Mouse (Mus musculus) layer of hippocampus, postnatal 14 days (tissue): ENCODE results near the gene Vegfa. TPM values are rescaled to one million over a fixed set of nuclear protein-coding genes. Genes with fewer than 3 reads are reported as not detected.
A peak's percentile ranks its signal among the peaks of the same experiment; 100 is the strongest.

ENCODE experiments used
- DNase-seq, 2 experiments: peaks; one replicate each; pipeline ENCODE4 v3.0.0; 2021 to 2022; ENCODE audit warnings: low spot score in 2 of 2, mixed read lengths in 1 of 2
- total RNA-seq, 2 experiments: library from RNA; stranded (reverse); gene quantifications; 2 replicates each; pipeline ENCODE4 v1.2.3; 2021

Gene Vegfa
- total RNA-seq, 2 experiments from 2014 or later: 79.6 to 96.5 TPM

- peak; percentile 56 to 61 for DNase-seq
Observed at GRCm38 (mm10) chr17:46027066-46027917, 4.9 kb downstream of the Vegfa start.

DNA sequence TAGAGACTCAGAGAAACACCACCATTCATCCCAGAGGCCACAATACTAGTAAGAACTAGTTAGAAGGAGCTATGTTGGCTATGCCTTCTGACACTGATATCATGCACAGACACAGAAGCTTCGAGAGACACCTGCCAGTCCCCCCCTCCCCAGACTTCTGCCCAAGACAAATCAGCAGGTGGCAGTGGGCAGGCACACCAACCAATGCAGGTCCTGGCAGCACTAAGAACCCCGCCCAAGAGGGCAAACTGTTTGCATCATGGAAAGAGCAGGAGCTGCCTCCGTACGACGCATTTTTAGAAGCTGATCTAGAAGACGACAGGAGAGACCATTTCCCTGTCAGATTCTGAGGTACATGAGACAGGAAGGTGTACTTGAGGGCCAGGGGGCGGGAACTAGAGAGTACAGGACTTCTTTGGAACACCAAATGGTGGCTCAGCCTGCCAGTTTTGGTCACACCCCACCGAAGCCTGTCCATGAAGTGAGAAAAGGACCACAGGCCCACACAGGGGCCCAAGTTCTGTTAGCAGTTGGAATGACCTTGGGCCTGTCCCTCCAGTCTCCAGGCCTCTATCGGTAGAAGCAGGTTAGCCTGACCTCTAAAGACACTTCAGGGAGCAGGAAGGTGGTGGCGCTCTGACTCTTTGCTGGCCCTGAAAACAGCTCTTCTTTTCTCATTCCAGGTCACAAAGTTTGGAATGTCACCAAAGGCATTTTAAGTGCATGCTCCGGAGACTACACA is 6.1 kb downstream of the Vegfa start:
- DNase-seq: no peak

DNA sequence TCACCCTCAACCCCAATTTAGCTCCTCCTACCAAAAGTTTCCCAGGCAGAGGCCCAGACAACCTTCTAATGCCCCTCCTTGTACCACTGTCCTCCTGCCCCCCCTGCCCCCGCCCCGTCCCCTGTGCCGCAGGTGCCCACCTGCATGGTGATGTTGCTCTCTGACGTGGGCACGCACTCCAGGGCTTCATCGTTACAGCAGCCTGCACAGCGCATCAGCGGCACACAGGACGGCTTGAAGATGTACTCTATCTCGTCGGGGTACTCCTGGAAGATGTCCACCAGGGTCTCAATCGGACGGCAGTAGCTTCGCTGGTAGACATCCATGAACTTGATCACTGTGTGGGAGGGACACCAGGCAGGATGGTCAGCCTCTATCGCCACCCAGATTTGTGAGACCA is 7.0 kb downstream of the Vegfa start:
- no peak for DNase-seq

GRCm38 (mm10) chr17:46024192-46024591 is 8.0 kb downstream of the Vegfa start:
- no peak for DNase-seq

DNA sequence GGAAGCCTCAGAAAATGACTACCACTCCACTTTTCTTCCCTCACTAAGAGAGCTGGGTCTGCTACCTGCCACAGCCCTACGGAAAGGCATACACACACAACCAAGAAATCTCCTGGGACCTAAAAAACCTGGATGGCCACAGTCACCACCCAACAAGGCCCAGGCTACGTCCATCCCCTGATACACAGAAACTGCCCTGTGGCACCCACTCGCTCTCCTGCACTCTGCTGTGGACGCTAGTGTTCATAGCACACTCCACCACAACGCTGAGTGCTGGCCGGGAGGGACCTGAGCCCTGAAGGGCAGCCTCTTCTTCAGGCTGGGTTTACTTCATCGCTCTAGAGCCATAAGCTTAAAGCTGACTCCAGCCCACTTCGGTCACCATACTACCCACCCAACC is 8.6 kb downstream of the Vegfa start:
- no peak for DNase-seq

- no peak for DNase-seq
Observed at GRCm38 (mm10) chr17:46022934-46023333, 9.2 kb downstream of the Vegfa start.

GRCm38 (mm10) chr17:46022427-46022826 is 9.7 kb downstream of the Vegfa start:
- no peak for DNase-seq

DNA sequence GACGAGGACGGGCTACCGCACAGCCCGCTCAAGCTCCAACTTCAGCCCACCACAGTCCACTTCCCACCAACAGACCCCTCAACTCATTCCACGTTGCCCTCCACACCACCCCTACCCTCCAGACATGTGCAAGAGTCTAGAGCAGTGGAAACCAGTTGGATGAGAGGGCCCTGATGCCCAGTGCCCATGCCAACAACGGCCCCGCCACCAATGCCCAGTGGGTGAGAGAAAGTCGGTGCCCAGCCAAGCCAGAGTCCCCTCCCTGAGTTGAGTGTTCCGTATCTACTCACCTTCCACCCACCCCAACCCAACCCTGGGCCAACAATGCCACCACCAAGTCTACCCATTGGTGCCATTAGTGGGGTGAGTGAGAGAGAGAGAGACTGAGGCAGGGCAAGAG is 10.4 kb downstream of the Vegfa start:
- no peak for DNase-seq

- no peak for DNase-seq
Observed at GRCm38 (mm10) chr17:46021173-46021572, 11.0 kb downstream of the Vegfa start.

GRCm38 (mm10) chr17:46020579-46020978 is 11.6 kb downstream of the Vegfa start:
- no peak for DNase-seq

- DNase-seq: no peak
Observed at GRCm38 (mm10) chr17:46018736-46019004, 13.5 kb downstream of the Vegfa start.

- DNase-seq: no peak
Observed at GRCm38 (mm10) chr17:46017946-46018735, 14.0 kb downstream of the Vegfa start.

- no peak for DNase-seq
Observed at GRCm38 (mm10) chr17:46016617-46017016, 15.6 kb downstream of the Vegfa start.

DNA sequence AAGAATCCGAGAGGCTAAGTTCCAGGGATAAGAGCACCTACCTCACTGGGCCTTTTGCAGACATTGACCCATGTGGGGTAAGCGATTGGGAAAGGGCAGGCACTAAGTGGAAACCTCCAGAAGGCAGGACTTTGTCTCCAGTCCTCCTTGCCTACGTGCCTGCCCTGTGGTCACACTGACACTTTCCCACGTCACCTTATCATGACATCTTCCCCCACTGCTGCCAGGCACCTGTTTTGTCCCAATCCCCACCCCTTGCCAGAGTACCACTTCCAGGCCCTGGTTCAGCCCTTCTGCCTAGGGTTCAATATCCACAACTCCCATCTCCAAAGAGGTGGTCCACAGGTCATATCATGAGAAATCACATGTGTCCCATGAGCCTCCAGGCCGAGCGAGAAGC is 16.2 kb downstream of the Vegfa start:
- DNase-seq: no peak

GRCm38 (mm10) chr17:46014935-46015334 is 17.2 kb downstream of the Vegfa start:
- DNase-seq: no peak

DNA sequence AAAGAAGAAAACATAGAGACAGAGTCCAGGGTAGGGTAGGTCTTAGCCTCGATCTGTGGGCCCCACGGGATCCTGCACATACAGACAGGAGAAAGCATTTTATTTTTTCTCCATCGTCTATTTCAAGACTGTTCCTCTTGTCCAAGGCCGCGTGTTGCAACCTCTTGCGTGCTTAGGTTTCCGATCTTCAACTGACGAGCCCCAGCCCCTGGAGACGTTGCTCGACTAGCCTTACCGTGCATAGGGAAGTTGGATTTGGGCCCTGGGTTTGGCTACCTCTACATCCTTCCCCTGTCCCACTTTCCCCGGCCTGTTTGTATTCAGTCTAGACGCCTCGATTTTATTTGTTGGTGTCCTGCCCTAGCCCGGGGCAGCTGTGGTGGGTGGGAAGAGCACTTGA is 18.6 kb downstream of the Vegfa start:
- DNase-seq: no peak

GRCm38 (mm10) chr17:46012211-46012610 is 20.0 kb downstream of the Vegfa start:
- no peak for DNase-seq

GRCm38 (mm10) chr17:46010462-46010861 is 21.7 kb downstream of the Vegfa start:
- DNase-seq: no peak

DNA sequence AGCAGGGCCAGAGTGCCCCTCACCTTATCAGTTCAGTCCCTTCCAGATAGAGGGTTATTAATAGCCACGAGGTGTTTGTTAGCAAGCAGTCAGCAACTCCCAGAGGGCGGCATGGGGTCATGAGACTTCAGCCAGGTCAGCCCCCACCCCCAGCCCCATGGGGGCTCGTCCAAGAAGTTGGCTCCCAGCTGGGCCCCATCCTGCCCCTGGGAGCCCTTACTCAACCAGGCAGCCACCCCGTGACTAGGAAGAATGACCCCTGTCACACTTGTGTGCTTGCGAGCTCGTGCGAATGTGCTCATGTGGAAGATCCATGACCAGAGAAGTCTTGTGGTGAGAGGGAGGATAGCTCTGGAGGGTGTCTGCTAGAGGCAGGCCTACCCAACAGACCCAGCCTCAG is 23.0 kb downstream of the Vegfa start:
- no peak for DNase-seq

GRCm38 (mm10) chr17:46005458-46005857 is 26.7 kb downstream of the Vegfa start:
- DNase-seq: no peak

DNA sequence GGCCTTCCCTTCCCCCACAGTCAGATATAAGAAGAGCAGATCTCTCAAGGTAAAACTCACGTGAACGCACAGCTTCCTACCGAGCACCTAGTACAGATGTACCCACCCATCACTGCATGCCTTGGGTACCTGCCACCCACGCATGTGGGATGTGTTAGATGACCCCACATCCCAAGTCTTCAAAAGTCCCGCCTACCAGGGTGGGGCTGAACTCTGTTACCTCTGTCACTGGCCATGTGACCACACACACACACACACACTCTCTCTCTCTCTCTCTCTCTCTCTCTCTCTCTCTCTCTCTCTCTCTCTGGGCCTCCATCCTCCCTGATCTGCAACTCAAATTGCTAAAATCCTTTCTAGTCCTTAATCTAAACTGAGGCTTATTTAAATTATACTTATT is 27.7 kb downstream of the Vegfa start:
- DNase-seq: no peak
